Mouse (Mus musculus) skeletal muscle tissue, adult 2 months (tissue): Measurements from ENCODE around the gene Lmbrd2.
"Not testable (repeated sequence)": the region's sequence is repeated elsewhere in the genome, so short reads cannot be mapped to it uniquely, and the experiment has no call there.

Experiments
- DNase-seq: peaks from one replicate; pipeline ENCODE4 v3.0.0-alpha.2; 2012; ENCODE audit warnings: low read depth, low spot score

Gene Lmbrd2

GRCm38 (mm10) chr15:9132693-9133443 is 7.5 kb upstream of the Lmbrd2 start:
- DNase-seq: no peak

GRCm38 (mm10) chr15:9134891-9135507 is 5.4 kb upstream of the Lmbrd2 start:
- peak; percentile 14 for DNase-seq

DNA sequence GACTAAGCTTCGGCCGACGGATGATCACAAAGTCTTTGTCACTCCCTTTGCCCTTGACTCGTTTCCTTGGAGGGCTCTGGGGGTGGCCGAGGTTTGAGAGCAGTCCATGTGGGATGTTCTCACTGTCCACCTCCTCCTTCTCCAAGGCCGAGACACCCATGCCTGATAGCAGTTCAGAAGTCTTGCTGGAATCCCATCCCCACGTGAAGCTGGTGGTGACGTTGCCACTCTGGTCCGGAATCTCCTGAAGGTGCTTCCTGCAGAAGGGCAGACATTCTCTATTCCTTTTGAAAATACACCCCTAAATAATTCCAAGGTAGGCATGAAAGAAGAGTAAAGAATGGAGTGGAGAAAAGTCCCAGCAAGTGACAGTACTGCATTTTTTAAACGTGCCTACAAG is 903 bp upstream of the Lmbrd2 start:
- no peak for DNase-seq

DNA sequence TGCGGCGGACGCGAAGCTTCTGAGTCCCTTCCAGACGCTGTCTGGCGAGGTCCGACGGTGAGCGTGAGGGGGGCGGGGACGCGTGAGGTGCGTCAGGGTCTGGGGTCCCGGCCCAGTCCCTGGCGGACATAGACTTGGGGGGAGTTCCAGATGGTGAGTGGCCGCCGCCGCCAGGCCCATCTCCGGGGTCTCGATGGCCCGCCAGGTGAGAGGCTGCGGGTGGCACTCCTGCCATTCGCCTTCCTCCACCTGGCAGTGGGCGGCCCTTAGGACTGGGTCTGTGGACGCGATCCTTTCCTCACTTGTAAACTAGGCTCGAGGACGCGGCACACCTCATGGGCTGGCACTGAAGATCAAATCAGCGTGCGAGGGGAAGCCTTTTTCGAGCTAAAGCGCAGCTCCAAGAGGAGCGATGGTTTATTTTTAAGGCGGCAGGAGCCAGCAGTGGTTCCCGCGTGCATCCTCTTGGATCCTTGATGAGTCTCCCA is 378 bp downstream of the Lmbrd2 start:
- DNase-seq: peak; percentile 12

DNA sequence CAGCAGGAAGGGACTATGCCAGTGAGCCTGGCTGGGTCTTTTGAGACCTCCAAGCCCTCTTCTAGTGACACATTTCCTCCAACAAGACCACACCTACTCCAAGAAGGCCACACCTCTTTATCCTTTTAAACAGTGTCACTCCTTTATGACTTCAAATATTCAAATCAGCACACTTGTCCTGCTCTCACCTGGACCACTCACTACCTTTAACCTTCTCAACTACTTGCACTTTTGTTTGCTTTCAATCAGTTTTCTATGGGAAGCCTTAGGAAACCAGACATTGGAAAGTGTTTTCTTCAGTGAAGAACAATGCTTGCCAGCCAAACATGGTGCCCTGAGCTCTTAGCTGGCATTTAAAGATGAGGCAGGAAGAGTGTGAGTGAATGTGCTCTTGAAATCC is 15.0 kb downstream of the Lmbrd2 start, which contains the start of gene Skp2:
TSS of gene Skp2 (minus strand) at position 101 of the 400 bp plus-strand sequence.
- no peak for DNase-seq

DNA sequence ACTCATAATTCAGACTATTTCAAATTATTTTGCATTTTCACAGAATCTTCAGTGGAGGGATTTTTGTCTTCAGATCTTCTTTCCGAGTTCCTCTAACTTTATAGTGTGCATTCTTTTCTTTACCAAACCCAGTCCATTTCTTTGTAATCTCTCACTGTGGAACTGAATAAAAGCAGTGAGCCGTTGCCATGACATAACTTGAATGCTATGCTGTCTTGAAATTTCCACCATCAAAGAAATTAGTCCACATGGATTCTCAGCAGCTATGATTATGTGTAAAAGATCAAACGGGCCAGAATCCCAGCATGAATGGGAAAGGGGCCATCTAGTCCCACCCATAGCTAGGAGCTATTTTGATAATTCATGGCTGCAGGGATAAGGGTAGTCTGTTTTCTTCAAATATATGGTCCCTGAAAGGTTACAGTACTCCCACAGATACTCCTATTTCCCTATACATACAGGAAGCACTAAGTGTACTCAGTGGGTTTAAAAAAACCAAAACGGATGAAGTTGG is 22.3 kb downstream of the Lmbrd2 start:
- no peak for DNase-seq

- DNase-seq: no peak
Observed at GRCm38 (mm10) chr15:9164125-9164524, 23.8 kb downstream of the Lmbrd2 start.

DNA sequence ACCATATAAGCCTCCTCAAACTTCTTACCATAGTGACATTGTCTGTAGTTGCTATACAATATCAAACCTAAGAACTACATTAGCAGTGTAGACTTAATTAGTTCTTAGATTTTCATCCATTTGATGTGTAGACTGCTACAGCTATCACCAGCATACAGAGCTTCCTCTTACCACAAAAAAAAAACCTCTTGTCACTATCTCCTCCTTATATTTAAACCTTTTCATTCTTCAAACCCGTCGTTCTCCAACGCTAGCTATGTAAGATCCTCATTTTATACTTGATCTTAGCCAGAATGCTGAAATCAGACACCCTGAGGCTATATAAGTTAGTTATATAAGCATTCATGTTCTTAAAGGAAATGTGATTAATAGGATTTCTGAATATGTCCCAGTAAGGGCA is 36.7 kb downstream of the Lmbrd2 start:
- no peak for DNase-seq

DNA sequence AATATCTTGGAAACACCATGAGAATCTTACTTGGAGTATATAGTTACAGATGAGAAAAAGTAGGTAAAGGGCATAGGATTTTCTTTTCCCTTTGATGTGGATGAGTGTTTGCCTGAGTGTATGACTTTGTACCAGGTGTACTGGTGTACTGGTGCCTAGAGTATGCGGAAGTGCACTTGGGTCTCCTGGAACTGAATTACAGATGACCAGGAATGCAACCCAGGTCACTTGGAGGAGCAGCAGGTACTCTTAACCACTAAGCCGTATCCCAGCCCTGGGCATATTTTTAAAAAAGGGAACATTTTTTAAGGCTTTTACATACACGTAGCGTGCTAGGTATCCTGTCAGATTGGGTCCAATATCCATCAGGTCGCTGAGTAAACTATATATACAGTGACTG is 43.6 kb downstream of the Lmbrd2 start:
- no peak for DNase-seq

DNA sequence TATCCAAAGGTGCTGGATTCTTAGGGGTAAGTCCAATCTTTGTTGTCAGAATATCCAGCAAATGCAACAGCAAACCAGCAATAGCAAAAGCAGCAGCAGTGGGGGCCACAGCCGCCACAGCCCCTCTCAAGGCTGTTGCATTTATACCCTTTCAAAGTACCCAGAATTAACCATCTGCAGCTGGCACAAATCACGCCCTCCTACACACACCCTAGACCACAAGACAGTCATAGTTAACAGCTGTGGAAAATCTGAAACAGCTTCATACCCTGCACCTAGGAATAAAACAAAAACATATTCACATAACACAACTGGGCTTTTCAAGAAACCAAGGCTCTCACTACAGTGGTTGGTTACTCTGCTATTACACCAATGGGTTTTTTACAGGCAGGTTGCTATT is 49.4 kb downstream of the Lmbrd2 start:
- no peak for DNase-seq

DNA sequence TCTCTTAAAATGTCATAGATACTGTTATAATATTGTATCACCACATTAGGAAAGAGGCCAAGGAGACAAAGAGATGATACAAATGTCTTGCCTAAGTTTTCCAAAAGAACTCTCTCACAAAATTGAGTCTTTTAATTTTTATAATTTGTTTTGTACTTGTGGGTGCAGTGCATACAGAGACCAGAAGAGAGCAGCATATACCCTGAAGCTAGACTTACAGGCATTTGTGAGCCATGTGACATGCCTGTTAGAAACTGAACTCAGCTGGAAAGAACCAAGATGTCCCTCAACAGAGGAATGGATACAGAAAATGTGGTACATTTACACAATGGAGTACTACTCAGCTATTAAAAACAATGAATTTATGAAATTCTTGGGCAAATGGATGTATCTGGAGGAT is 52.3 kb downstream of the Lmbrd2 start:
- DNase-seq: peak; percentile 4

- no peak for DNase-seq
Observed at GRCm38 (mm10) chr15:9198421-9198820, 58.1 kb downstream of the Lmbrd2 start.

DNA sequence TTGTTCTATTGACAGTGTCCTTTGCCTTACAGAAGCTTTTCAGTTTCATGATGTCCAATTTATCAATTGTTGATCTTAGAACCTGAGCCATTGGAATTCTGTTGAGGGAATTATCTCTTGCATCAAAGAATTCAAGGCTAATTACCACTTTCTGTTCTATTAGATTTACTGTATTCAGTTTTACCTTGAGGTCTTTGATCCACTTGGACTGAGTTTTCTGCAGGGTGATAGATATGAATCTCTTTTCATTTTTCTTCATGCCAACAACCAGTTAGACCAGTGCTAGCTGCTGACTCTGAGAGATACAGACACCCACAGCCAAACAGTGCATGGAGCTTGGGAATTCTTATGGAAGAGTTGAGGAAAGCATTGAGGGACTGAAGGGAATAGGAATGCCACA is 71.5 kb downstream of the Lmbrd2 start:
- no peak for DNase-seq

- not testable (repeated sequence) for DNase-seq
Observed at GRCm38 (mm10) chr15:9213026-9213425, 72.7 kb downstream of the Lmbrd2 start.

DNA sequence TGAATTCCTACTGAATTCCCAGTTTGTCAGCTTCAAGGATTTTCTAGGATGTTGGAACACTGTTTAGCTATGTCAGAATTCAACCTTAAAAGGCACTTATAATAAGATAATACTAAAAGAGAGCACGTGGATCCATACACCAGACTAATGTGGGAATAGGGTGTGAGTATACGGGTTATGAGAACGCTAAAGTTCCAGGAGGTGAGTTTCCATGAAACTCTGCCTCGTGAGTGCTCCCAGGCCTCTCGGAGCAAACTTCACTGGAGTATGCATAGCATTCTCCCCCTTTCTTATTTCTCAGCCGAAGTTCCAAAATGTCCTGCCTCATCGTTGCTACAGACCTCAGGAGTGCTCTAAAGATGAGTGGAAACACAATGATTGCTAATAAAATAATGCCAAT is 73.1 kb downstream of the Lmbrd2 start:
- not testable (repeated sequence) for DNase-seq

DNA sequence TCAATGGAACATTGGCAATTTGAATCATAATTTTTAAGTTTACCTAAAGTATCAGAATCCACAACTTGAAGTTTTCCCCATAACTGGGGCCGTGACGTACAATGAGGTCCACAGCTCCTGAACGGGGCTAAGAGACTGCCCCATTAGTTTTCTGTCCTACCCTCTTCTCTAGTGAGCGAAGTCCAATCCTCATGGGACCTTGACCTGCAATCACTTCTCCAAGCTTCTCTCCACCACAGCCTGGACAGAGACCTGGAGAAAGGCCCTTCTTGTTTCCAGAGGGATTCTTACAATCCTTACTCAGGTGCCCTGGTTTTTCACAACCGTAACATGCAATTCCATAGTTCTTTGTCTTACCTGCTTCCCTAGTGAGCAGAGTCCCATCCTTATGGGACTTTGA is 76.1 kb downstream of the Lmbrd2 start:
- DNase-seq: no peak

DNA sequence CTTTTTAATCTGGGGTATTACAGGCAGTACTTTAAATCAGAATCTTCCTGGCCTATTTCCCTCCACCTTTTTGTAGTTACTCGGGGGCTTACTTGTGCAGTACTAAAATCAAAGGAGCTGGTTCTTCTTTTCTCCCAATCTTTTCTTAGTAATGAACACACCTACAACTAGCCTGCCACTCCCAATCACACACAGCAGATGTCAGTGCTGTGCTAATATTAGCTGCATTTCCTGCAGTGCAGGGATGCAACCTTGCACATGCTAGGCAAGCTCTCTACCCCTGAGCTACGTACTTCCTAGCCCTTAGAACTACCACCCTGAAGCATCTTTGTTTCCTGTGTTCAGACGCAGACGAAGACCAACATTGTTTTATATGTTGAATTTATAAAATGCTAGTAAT is 90.6 kb downstream of the Lmbrd2 start:
- not testable (repeated sequence) for DNase-seq

- DNase-seq: no peak
Observed at GRCm38 (mm10) chr15:9246345-9246744, 106.0 kb downstream of the Lmbrd2 start.
